Mouse (Mus musculus) midbrain, embryonic 13.5 days (tissue): Measurements from ENCODE around the gene Csf2. TPM values are rescaled to one million over a fixed set of nuclear protein-coding genes. Genes with fewer than 3 reads are reported as not detected.
"Not testable (repeated sequence)": the region's sequence is repeated elsewhere in the genome, so short reads cannot be mapped to it uniquely, and the experiment has no call there.

Experiments
- ATAC-seq: fragments of 200-750 bp; cut with Nextera tagmentation; 2 replicates; pipeline ENCODE4 v1.8.0; 2017; ENCODE audit warnings: mild to moderate bottlenecking, moderate TSS enrichment, moderate library complexity
- H3K27ac ChIP-seq: fragments of 300-500 bp; sonication (generic); 2 replicates; pipeline ENCODE4 v1.5.1; 2015; ENCODE audit warnings: inconsistent platforms, mild to moderate bottlenecking, moderate library complexity
- H3K27me3 ChIP-seq: fragments of 300-500 bp; sonication (generic); 2 replicates; pipeline ENCODE4 v1.6.1; 2015; ENCODE audit warnings: mild to moderate bottlenecking, inconsistent platforms
- H3K36me3 ChIP-seq: fragments of 300-500 bp; sonication (generic); 2 replicates; pipeline ENCODE4 v1.6.1; 2015; ENCODE audit warnings: mild to moderate bottlenecking, inconsistent platforms
- H3K4me1 ChIP-seq: fragments of 300-500 bp; sonication (generic); replicated peaks from 2 replicates; pipeline ENCODE4 v1.6.1; 2015; ENCODE audit warnings: inconsistent platforms
- H3K4me2 ChIP-seq: fragments of 300-500 bp; sonication (generic); replicated peaks from 2 replicates; pipeline ENCODE4 v1.6.1; 2015; ENCODE audit warnings: moderate library complexity, mild to moderate bottlenecking, inconsistent platforms
- H3K4me3 ChIP-seq: fragments of 300-500 bp; sonication (generic); replicated peaks from 2 replicates; pipeline ENCODE4 v1.5.1; 2015; ENCODE audit warnings: mild to moderate bottlenecking, inconsistent platforms
- H3K9ac ChIP-seq: fragments of 300-500 bp; sonication (generic); replicated peaks from 2 replicates; pipeline ENCODE4 v1.6.1; 2015; ENCODE audit warnings: mild to moderate bottlenecking, inconsistent platforms
- H3K9me3 ChIP-seq: fragments of 300-500 bp; sonication (generic); 2 replicates; pipeline ENCODE4 v1.6.1; 2016; ENCODE audit warnings: mild to moderate bottlenecking, inconsistent platforms
- WGBS: fragments of 180-500 bp; shearing (Covaris S2); methylation state at CpG from one replicate; pipeline ENCODE4 v1.1.7; 2015; 5-methylcytosine and 5-hydroxymethylcytosine counted together
- polyA plus RNA-seq: library from polyadenylated mRNA; unstranded; fragments of >200 nt; fragmentation: Nextera tagmentation; extraction: Ambion mirVana; gene quantifications from 2 replicates; pipeline ENCODE4 v1.2.1, GENCODE M21; 2015

Gene Csf2
- polyA plus RNA-seq = not detected in 2 replicates

DNA sequence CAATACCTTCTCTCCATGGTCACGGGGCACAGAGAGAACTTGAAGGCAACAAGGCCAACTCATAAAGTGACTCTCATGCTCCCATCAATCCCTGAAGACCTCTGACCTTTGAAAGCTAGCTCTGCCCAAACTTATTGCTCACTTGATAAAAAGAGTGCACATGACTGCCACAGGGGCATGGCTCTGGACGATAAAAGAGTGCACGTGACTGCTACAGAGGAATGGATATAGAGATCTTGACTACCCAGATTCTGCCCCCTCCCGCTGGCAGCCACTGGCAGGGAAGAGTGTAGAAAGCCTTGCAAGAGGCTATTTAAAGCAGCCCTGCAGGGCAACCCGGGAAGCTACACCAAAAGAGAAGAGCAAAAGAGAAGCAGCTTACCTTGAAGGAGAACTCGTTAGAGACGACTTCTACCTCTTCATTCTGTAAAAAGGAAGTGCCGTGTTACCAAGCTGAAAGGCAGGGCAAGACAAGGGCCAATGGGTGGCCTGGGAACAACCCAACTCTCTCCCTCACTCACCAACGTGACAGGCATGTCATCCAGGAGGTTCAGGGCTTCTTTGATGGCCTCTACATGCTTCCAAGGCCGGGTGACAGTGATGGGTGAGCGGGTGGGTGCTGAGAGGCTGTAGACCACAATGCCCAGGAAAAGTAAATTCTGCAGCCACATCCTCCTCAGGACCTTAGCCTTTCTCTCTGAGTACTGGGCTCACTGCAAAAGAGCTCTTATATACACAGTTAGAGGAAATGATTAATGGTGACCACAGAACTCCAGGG, at the start of gene Csf2:
TSS of gene Csf2 (minus strand) at position 728 of the 778 bp plus-strand sequence.
- no peak within 1 kb of the TSS for H3K9ac ChIP-seq
- H3K4me3 ChIP-seq = no peak within 1 kb of the TSS
- no peaks in the 10 kb centered on the region for H3K36me3 ChIP-seq

DNA sequence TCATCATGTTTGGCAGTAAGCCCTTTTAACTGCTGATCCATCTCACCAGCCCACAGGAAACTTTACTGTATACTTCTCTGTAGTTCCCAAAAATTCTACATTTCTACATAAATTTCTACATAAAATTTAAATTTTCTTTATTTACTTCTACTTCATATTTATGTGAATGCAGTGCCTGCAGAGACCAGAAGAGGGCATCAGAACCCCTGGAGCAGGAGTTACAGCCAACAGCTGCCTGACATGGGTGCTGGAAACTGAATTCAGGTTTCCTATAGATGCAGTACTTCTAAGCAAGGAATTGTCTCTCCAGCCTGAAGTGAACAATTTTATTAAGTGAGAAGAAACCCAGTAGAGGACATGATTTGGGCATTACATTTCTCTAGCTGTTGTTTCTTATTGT, 49.3 kb upstream of the Csf2 start:
- no peak for ATAC-seq
- Histone ChIP-seq H3K27ac (no peak overlapping the region), H3K4me3 (no peak overlapping the region), H3K9me3 (no peaks in the 10 kb centered on the region; the same call in 1 of the 2 replicates), H3K4me1 (peaks cover 11% of the 10 kb centered on the region), H3K36me3 (no peaks in the 10 kb centered on the region), H3K27me3 (no peaks in the 10 kb centered on the region), H3K9ac (no peak overlapping the region), H3K4me2 (no peak overlapping the region)

More for the DNA sequence above, at the start of gene Csf2:
- Histone ChIP-seq H3K27me3 (no peaks in the 10 kb centered on the region), H3K27ac (no peak within 1 kb of the TSS), H3K9me3 (no peaks in the 10 kb centered on the region), H3K4me2 (no peak within 1 kb of the TSS), H3K4me1 (no peaks in the 10 kb centered on the region)
- ATAC-seq = no peak
- WGBS = 73% methylated on average over 11 of the region's 11 CpGs

DNA sequence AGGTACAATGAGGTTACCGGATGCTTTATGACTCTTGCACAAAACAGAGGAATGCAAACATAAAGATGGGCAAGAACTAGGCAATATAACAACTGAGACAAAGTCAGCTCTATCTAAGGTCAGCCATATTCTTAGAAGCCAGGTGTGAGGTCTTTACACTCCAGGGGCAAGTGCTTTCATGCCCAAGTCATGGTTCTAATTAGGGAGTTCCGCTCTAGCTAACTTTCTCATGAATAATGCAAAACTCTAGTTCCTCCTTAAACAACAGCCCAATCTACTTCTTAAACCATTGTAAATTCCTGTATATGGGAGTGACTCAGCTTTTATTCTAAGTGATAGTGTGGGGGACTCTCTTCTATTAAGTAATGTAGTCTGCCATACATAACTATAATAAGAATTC, 48.0 kb upstream of the Csf2 start:
- H3K27ac ChIP-seq, H3K4me3 ChIP-seq, ATAC-seq, H3K27me3 ChIP-seq, H3K9ac ChIP-seq, H3K36me3 ChIP-seq, H3K9me3 ChIP-seq, H3K4me1 ChIP-seq, H3K4me2 ChIP-seq: not testable (repeated sequence)
- WGBS = 85% methylated on average over 2 of the region's 2 CpGs

DNA sequence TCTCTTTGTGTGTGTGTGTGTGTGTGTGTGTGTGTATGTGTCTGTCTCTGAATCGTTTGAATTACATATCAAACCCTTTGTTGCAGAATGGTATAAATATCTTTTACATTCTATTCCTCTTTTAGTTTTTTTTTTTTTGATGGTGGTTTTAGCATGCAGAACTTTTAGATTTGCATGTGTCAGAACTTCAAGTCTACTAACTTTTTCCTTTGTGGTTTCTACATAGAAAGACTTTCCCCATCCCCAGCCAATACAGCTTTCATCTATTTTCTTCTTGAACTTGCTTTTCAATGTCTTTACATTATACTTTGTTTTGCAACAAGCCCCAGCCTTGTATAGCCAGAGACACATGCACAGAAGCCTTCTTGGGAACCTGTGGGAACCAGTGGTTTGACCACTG, 47.3 kb upstream of the Csf2 start:
- Histone ChIP-seq H3K27me3 (no peaks in the 10 kb centered on the region), H3K9me3 (no peaks in the 10 kb centered on the region; the same call in 1 of the 2 replicates), H3K27ac (no peak overlapping the region), H3K36me3 (no peaks in the 10 kb centered on the region), H3K4me2 (no peak overlapping the region), H3K9ac (no peak overlapping the region), H3K4me1 (no peaks in the 10 kb centered on the region), H3K4me3 (no peak overlapping the region)
- 93% methylated on average over 1 of the region's 1 CpGs for WGBS
- no peak for ATAC-seq

DNA sequence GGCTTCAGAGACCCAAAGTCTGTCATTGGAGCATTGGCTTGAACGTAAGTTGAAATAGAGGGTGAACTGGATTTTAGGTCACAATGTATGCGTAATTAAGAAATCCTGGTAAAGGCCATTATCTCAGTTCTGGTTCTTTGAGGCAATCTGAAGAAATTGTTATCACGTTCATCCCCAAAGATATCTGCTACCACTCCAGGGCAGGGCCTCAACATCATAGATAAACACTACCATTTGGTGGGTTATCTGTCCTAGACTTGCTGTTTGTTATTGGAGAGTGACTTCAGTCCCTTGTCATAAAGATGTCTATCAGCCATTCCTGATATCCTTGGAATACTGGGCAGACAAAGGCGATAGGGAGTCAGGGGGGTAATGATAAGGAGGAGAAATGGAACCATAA, 46.5 kb upstream of the Csf2 start:
- H3K4me1 ChIP-seq = no peaks in the 10 kb centered on the region
- no peak overlapping the region for H3K27ac ChIP-seq
- H3K9ac ChIP-seq = no peak overlapping the region
- WGBS = 86% methylated on average over 4 of the region's 4 CpGs
- no peaks in the 10 kb centered on the region for H3K36me3 ChIP-seq
- H3K27me3 ChIP-seq = no peaks in the 10 kb centered on the region
- H3K4me3 ChIP-seq = no peak overlapping the region
- no peak for ATAC-seq
- no peak overlapping the region for H3K4me2 ChIP-seq
- H3K9me3 ChIP-seq = no peaks in the 10 kb centered on the region; the same call in 1 of the 2 replicates

DNA sequence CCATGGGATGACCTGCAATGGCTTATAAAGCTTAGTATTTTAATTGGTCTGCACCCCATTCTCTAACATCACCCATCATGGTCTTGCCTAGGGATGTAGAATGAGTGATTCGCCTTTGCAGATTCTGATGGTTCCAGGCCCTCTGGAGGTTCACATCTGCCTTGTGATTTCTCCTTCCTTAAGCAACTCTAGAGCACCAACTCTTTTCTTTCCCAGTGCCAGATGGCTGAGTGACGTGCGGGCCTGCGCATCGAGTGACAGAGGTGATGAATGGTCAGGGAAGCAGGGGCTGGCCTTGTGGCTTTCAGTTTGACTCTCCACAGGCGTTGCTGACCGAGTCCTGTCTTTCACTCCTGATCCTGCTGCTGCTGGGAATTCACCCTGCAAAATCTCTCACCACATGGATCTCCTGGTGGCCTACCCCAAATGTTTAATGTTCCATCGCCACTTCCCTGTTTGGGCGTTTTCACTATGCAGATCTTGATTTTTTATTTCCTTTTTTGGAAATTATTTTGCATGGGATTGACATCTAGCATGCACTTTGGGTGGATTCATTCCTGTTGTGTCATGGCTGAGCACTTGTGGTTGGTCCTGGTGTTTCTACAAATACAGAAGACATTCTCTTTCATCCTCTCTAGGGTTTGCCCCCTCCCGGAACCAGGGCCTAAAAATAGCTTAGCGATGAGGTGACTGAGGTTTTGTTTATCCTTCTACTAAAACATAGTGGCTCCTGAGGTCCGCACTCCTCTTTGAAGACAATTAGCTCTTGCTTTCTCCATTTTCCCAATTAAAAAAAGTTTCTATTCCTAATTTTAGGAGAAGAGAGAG, 44.7 kb upstream of the Csf2 start:
- H3K4me2 ChIP-seq = no peak overlapping the region
- H3K4me1 ChIP-seq = no peaks in the 10 kb centered on the region
- H3K4me3 ChIP-seq = no peak overlapping the region
- WGBS = 87% methylated on average over 12 of the region's 12 CpGs
- H3K9me3 ChIP-seq = no peaks in the 10 kb centered on the region; the same call in 1 of the 2 replicates
- H3K27me3 ChIP-seq = no peaks in the 10 kb centered on the region
- no peak overlapping the region for H3K9ac ChIP-seq
- H3K27ac ChIP-seq = no peak overlapping the region
- ATAC-seq = no peak
- H3K36me3 ChIP-seq = no peaks in the 10 kb centered on the region

DNA sequence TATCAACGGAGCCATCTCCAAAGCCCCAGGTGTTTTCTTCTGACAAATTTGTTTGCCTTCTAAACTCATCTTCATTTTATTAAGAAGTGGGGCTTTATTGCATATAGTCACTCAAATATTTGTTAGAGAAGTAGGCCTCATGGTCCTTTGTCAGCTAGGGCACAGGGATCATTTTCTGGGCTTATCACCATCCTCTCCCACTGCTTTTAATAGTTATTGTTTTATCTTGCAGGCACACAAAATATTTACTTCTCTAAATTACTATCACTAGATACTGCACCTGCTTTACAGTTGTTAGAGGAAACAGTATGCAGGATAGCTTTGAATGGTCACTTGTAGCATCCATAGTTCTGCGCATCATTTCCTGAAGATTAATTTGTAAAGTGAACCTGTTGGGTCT, 42.7 kb upstream of the Csf2 start:
- WGBS = 87% methylated on average over 2 of the region's 2 CpGs

DNA sequence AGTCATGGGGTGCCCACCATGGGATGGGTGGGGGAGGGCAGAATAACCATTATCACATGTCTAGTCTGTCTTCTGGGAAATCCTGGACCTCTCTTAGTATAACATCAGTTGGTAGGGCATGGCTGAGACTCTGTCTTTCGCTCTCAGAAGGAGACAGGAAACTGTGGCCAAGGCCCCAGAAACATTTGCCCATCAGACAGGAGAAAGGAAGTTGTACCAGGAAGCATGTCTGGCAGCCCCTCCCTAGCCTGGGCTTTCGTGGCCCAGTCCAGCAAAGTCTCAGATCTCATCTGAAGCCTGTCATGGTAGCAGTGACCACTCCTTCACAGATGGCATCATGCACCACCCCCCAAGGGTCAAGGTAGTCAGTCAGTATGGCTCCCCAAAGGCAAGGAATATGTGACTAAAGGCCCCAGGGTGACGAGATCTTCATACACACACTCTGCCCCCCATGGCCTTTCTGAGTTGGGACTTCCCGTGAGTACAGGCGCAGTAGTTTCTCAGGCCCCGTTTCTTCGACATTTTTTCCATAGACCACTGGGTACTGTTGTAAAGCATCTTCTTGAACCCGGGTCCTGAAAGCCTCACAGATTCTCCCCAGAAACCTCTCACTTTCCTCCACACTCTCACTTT, 38.5 kb upstream of the Csf2 start:
- Histone ChIP-seq H3K36me3 (no peaks in the 10 kb centered on the region), H3K4me1 (no peaks in the 10 kb centered on the region), H3K27me3 (no peaks in the 10 kb centered on the region), H3K9me3 (no peaks in the 10 kb centered on the region), H3K27ac (no peak overlapping the region), H3K4me2 (no peak overlapping the region), H3K9ac (no peak overlapping the region), H3K4me3 (no peak overlapping the region)
- WGBS = 91% methylated on average over 8 of the region's 8 CpGs
- ATAC-seq = no peak

More for the DNA sequence above, 42.7 kb upstream of the Csf2 start:
- no peak for ATAC-seq
- no peaks in the 10 kb centered on the region for H3K36me3 ChIP-seq
- H3K27ac ChIP-seq = no peak overlapping the region
- H3K4me3 ChIP-seq = no peak overlapping the region
- H3K4me1 ChIP-seq = no peaks in the 10 kb centered on the region
- H3K27me3 ChIP-seq = no peaks in the 10 kb centered on the region
- H3K4me2 ChIP-seq = no peak overlapping the region
- H3K9ac ChIP-seq = no peak overlapping the region
- no peaks in the 10 kb centered on the region; the same call in 1 of the 2 replicates for H3K9me3 ChIP-seq

DNA sequence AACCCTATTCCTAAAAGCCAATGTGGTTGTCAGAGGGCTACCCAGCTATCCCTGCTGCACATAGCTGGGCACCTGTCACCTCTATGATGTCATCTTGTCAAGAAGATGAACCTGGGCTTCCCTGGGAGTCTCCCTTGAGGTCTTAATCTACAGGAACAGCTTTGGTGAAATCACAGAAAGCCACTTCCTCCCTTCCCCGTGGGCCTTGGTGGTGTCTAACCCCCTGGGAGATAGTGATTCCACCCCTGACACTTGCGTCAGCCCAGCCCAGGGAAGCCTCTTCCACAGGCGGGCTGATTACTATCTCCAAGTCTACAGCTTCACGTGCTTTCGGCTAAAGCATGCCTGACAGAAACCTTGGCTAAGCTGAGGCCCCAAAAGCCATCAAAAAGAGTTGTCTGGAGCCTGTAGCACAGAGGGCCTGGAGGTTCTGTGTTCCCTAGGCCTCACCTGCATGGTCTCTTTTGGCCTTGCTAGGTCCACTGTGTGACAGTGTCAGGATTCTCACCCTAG, 22.0 kb upstream of the Csf2 start:
- Histone ChIP-seq H3K4me2 (no peak overlapping the region), H3K4me1 (no peaks in the 10 kb centered on the region), H3K27me3 (no peaks in the 10 kb centered on the region), H3K4me3 (no peak overlapping the region), H3K9ac (no peak overlapping the region), H3K9me3 (no peaks in the 10 kb centered on the region), H3K36me3 (no peaks in the 10 kb centered on the region), H3K27ac (no peak overlapping the region)
- ATAC-seq = no peak
- WGBS = 79% methylated on average over 5 of the region's 5 CpGs

DNA sequence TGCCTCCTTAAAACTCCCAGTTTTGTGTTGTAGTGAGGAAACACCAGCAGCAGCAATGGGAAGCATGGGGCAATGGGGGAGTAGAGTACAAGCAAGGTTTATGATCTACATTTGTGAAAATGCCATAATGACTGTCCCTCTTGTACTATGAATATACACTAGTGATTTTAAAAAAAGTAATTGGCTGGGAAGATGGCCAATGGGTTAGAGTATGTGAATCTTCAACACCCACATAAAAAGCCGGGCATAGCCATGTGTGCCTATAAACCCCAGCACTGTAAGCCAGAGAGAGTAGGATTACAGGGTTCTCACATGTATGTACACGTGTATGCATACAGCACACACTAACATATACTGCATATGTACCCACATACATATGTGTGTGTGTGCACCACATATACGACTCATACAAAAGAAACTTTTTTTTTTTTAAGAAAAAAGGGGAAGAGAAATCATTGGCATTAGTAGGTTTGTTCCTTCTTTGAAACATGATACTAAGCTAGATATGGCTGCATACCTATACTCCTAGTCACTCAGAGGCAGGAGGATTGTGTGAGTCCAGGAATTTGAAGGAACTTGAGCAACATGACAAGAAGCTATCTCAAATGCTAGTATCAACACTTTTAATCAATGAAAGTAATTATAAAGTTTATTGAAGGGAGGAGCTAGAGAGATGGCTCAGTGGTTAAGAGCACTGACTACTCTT, 19.9 kb upstream of the Csf2 start:
- no peak for ATAC-seq
- 82% methylated on average over 3 of the region's 3 CpGs for WGBS
- no peaks in the 10 kb centered on the region for H3K36me3 ChIP-seq

DNA sequence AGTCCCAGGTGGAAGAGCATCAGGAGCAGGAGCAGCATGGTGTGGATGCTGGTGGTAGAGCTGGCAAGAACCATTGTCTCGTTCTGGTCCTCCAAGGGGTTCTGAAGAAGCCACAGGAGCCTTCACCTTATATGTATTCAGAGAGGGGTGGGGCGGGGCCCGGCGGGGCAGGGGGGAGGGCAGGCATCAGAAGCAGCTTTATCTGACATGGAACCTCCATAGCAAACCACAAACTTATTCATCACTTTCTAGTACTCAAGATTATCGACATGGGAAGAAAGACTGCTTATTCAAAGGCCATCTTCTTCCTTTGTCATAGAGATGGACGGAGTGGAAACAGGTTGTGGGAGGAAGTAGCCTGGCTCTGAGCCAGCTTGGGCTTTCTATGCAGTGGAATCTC, 17.7 kb upstream of the Csf2 start, which contains the start of gene Il3:
TSS of gene Il3 (minus strand) at position 101 of the 400 bp plus-strand sequence.
- no peak within 1 kb of the TSS for H3K4me3 ChIP-seq
- H3K9me3 ChIP-seq = no peaks in the 10 kb centered on the region
- no peak within 1 kb of the TSS for H3K9ac ChIP-seq
- H3K27me3 ChIP-seq = no peaks in the 10 kb centered on the region
- H3K27ac ChIP-seq = no peak within 1 kb of the TSS
- H3K4me2 ChIP-seq = no peak within 1 kb of the TSS
- no peaks in the 10 kb centered on the region for H3K36me3 ChIP-seq
- H3K4me1 ChIP-seq = no peaks in the 10 kb centered on the region
- WGBS = 84% methylated on average over 6 of the region's 6 CpGs
- no peak for ATAC-seq

More for the DNA sequence above, 19.9 kb upstream of the Csf2 start:
- Histone ChIP-seq H3K4me2 (no peak overlapping the region), H3K9ac (no peak overlapping the region), H3K4me3 (no peak overlapping the region), H3K9me3 (no peaks in the 10 kb centered on the region), H3K27me3 (no peaks in the 10 kb centered on the region), H3K27ac (no peak overlapping the region), H3K4me1 (no peaks in the 10 kb centered on the region)
